Mouse (Mus musculus): ENCODE results near the gene Spns3.

The Spns3 gene

GRCm38 (mm10) chr11:72550134-72550988 lies at the start of gene Spns3:
Gene Spns3, minus strand, starts transcription at chr11:72550506.
- DNase-seq (ENCODE audit: low read depth, low spot score): no peak

- no peak for DNase-seq (ENCODE audit: low read depth, low spot score)
These were observed 47.5 kb upstream of the Spns3 start for GRCm38 (mm10) chr11:72597780-72598179.

- DNase-seq (ENCODE audit: low read depth, low spot score): no peak
These were observed 44.9 kb upstream of the Spns3 start for GRCm38 (mm10) chr11:72595010-72595737.

GRCm38 (mm10) chr11:72587537-72588233 lies 37.4 kb upstream of the Spns3 start:
- DNase-seq (ENCODE audit: low read depth, low spot score): no peak

- no peak for DNase-seq (ENCODE audit: low read depth, low spot score)
These were observed 36.3 kb upstream of the Spns3 start for GRCm38 (mm10) chr11:72586570-72586969.

- DNase-seq (ENCODE audit: low read depth, low spot score): peak; percentile 72
These were observed 32.8 kb upstream of the Spns3 start for GRCm38 (mm10) chr11:72583092-72583491.

- DNase-seq (ENCODE audit: low read depth, low spot score): peak; percentile 82
These were observed 32.1 kb upstream of the Spns3 start for GRCm38 (mm10) chr11:72582448-72582705.

GRCm38 (mm10) chr11:72581609-72582447 lies 31.5 kb upstream of the Spns3 start:
- DNase-seq (ENCODE audit: low read depth, low spot score): peak; percentile 90

- no peak for DNase-seq (ENCODE audit: low read depth, low spot score)
These were observed 28.2 kb upstream of the Spns3 start for GRCm38 (mm10) chr11:72578471-72578870.

- DNase-seq (ENCODE audit: low read depth, low spot score): no peak
These were observed 26.4 kb upstream of the Spns3 start for GRCm38 (mm10) chr11:72576466-72577351.

- no peak for DNase-seq (ENCODE audit: low read depth, low spot score)
These were observed 25.8 kb upstream of the Spns3 start for GRCm38 (mm10) chr11:72576111-72576465.

- DNase-seq (ENCODE audit: low read depth, low spot score): no peak
These were observed 23.5 kb upstream of the Spns3 start for GRCm38 (mm10) chr11:72573819-72574218.

GRCm38 (mm10) chr11:72570319-72570979 lies 20.1 kb upstream of the Spns3 start:
- DNase-seq (ENCODE audit: low read depth, low spot score): peak; percentile 74

GRCm38 (mm10) chr11:72569671-72570318 lies 19.5 kb upstream of the Spns3 start:
- no peak for DNase-seq (ENCODE audit: low read depth, low spot score)

GRCm38 (mm10) chr11:72569051-72569450 lies 18.7 kb upstream of the Spns3 start:
- no peak for DNase-seq (ENCODE audit: low read depth, low spot score)

GRCm38 (mm10) chr11:72566816-72567338 lies 16.6 kb upstream of the Spns3 start:
- no peak for DNase-seq (ENCODE audit: low read depth, low spot score)

GRCm38 (mm10) chr11:72566304-72566703 lies 16.0 kb upstream of the Spns3 start:
- no peak for DNase-seq (ENCODE audit: low read depth, low spot score)

GRCm38 (mm10) chr11:72564232-72564807 lies 14.0 kb upstream of the Spns3 start:
- DNase-seq (ENCODE audit: low read depth, low spot score): peak; percentile 55

- no peak for DNase-seq (ENCODE audit: low read depth, low spot score)
These were observed 10.4 kb upstream of the Spns3 start for GRCm38 (mm10) chr11:72560661-72561060.

All from skeletal muscle tissue, adult 2 months (tissue).